Mouse (Mus musculus): ENCODE measurements around the gene Piezo1. TPM values are rescaled to one million over a fixed set of nuclear protein-coding genes. Genes with fewer than 3 reads are reported as not detected.

The Piezo1 gene
- polyA plus RNA-seq, 1 experiment from 2014 or later = 8.4 TPM

GRCm38 (mm10) chr8:122462510-122462909 is 88.6 kb downstream of the Piezo1 start:
- Histone ChIP-seq H3K4me1 (peaks cover 27% of the 10 kb centered on the region), H3K9ac (no peak overlapping the region), H3K27ac (no peak overlapping the region), H3K4me2 (no peak overlapping the region), H3K36me3 (peaks cover 28% of the 10 kb centered on the region), H3K4me3 (no peak overlapping the region), H3K9me3 (no peaks in the 10 kb centered on the region), H3K27me3 (peaks cover 57% of the 10 kb centered on the region)
- 79% methylated on average over 8 of the region's 8 CpGs for WGBS
- ATAC-seq (ENCODE audit: insufficient number of reproducible peaks, insufficient read depth, low FRiP score, low TSS enrichment, low read depth) = no peak

- no peak overlapping the region for H3K4me2 ChIP-seq
- no peaks in the 10 kb centered on the region for H3K9me3 ChIP-seq
- H3K4me1 ChIP-seq = peaks cover 27% of the 10 kb centered on the region
- no peak overlapping the region for H3K9ac ChIP-seq
- peaks cover 64% of the 10 kb centered on the region for H3K27me3 ChIP-seq
- H3K27ac ChIP-seq = no peak overlapping the region
- no peak for ATAC-seq (ENCODE audit: insufficient number of reproducible peaks, insufficient read depth, low FRiP score, low TSS enrichment, low read depth)
- no peak overlapping the region for H3K4me3 ChIP-seq
- WGBS = 50% methylated on average over 11 of the region's 11 CpGs
- peaks cover 19% of the 10 kb centered on the region for H3K36me3 ChIP-seq
These were observed 89.5 kb downstream of the Piezo1 start for GRCm38 (mm10) chr8:122461473-122462148.

DNA sequence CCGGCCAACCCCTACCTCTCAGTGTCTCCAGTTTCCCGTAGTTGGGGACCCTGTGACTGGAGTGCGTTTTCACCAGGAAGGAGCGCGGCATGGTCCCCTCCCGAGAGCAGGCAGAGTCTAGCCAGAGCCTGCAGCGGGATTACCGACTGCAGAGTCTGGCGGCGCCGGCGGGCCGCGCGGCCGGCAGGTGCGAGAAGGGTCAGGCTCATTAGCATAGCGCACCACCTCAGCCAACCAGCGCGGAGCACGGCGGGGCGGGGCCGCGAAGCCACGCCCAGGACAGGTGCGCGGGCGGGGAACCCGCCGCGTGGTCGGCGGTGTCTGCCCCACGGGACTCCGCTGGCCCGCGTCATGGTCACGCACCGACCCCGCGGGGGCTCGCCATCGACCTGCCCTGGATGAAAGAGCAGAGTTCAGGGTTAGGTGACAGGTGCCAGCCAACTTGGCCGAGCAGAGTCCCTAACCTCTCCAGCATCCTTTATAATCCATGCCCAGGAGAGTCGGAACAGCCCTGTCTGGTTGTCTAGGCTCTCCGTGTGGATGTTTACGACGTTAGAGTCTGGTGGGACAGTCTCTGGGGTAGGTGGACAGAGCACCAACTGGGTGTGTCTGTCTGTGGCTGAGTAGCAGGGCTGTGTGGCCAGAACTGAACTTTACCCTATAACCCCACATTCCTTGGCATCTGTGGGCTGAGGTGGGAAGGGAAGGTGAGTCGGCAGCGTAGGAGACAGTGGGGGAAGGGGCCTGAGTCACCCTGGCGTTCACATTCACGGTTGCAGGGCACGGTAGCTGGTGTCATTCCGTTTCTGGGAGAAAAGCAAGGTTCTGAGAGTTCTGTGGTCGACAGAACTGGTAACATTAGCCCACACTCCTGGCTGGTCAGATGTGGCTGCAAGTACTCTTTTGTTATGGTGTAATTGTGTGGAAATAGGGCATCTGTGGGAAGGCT is 90.3 kb downstream of the Piezo1 start, which contains the start of gene Snai3:
Gene Snai3, minus strand, starts transcription at position 210 of the 949 bp plus-strand sequence.
- peak; percentile 60; the same call in 1 of the 2 replicates for ATAC-seq (ENCODE audit: insufficient number of reproducible peaks, insufficient read depth, low FRiP score, low TSS enrichment, low read depth)
- H3K9me3 ChIP-seq = no peaks in the 10 kb centered on the region
- no peak within 1 kb of the TSS for H3K27ac ChIP-seq
- WGBS = 2% methylated on average over 56 of the region's 56 CpGs
- peak within 1 kb of the TSS; percentile 28 for H3K4me3 ChIP-seq
- H3K36me3 ChIP-seq = peaks cover 11% of the 10 kb centered on the region
- H3K9ac ChIP-seq = peak within 1 kb of the TSS; percentile 37; the same call in 1 of the 2 replicates
- H3K4me2 ChIP-seq = peak within 1 kb of the TSS; percentile 56
- peaks cover 27% of the 10 kb centered on the region for H3K4me1 ChIP-seq
- H3K27me3 ChIP-seq = peaks cover 70% of the 10 kb centered on the region

DNA sequence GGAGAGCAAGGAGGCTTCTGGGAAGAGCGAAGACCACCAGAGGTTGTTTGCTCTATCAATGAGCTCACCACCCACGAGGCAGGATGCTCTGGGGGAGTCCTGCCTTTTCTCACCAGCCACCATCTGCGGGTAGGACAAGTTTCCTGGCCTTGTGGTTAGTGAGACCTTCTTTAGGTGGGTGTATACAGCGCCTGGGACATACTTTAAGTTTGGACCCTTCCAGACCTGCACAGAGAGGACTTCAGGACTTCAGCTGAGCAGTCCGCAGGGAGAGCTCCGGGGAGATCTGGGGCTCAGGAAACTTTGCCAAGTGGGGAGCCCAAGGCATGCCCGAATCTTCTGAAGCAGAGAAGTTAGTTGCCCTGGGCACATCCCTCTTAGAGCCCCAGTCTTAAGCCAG is 91.1 kb downstream of the Piezo1 start:
- WGBS = 24% methylated on average over 7 of the region's 7 CpGs
- Histone ChIP-seq H3K27me3 (peaks cover 70% of the 10 kb centered on the region), H3K9ac (peak overlapping the region; percentile 37; the same call in 1 of the 2 replicates), H3K4me3 (peak overlapping the region; percentile 28), H3K27ac (no peak overlapping the region), H3K9me3 (no peaks in the 10 kb centered on the region), H3K4me2 (peak overlapping the region; percentile 56), H3K36me3 (peaks cover 3% of the 10 kb centered on the region; the same call in 1 of the 2 replicates), H3K4me1 (peaks cover 27% of the 10 kb centered on the region)
- no peak for ATAC-seq (ENCODE audit: insufficient number of reproducible peaks, insufficient read depth, low FRiP score, low TSS enrichment, low read depth)

DNA sequence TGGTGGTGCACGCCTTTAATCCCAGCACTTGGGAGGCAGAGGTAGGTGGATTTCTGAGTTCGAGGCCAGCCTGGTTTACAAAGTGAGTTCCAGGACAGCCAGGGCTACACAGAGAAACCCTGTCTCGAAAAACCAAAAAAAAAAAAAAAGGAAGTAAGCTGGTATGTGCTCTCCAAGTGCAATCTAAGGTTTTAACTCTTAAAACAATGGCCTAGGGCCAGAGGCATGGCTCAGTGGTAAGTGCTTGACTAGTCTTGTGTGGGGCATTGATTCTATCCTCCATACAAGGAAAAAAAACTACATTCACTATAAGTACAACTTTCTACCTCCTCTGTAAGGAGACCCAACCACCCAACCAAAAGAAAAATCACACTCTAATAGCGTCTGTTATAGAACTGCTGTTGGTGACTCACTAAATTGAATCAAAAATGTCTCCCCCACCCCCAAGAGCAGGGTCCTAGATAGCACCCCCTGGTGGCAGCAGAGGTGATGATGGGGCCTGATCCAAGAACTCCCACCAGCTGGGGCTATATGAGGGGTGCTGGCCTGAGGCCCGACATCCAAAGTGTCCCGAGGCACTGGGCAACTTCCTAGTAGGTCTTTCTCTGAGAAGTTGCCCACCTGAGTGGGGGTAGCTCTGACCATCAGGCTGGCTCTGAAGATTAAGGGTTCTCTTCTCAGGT is 91.8 kb downstream of the Piezo1 start:
- Histone ChIP-seq H3K27ac (no peak overlapping the region), H3K4me1 (peaks cover 27% of the 10 kb centered on the region), H3K4me3 (no peak overlapping the region), H3K36me3 (no peaks in the 10 kb centered on the region), H3K9ac (no peak overlapping the region), H3K4me2 (peak overlapping the region; percentile 56; the same call in 1 of the 2 replicates), H3K9me3 (no peaks in the 10 kb centered on the region), H3K27me3 (peaks cover 70% of the 10 kb centered on the region)
- 61% methylated on average over 6 of the region's 6 CpGs for WGBS
- no peak for ATAC-seq (ENCODE audit: insufficient number of reproducible peaks, insufficient read depth, low FRiP score, low TSS enrichment, low read depth)

- Histone ChIP-seq H3K27ac (no peak overlapping the region), H3K36me3 (no peaks in the 10 kb centered on the region), H3K9me3 (no peaks in the 10 kb centered on the region), H3K4me2 (no peak overlapping the region), H3K4me3 (no peak overlapping the region), H3K4me1 (peaks cover 22% of the 10 kb centered on the region), H3K27me3 (peaks cover 60% of the 10 kb centered on the region), H3K9ac (no peak overlapping the region)
- ATAC-seq (ENCODE audit: insufficient number of reproducible peaks, insufficient read depth, low FRiP score, low TSS enrichment, low read depth) = no peak
- WGBS = 66% methylated on average over 11 of the region's 11 CpGs
These were observed 94.0 kb downstream of the Piezo1 start for GRCm38 (mm10) chr8:122457171-122457570.

- no peaks in the 10 kb centered on the region for H3K9me3 ChIP-seq
- H3K4me1 ChIP-seq = no peaks in the 10 kb centered on the region
- 86% methylated on average over 6 of the region's 6 CpGs for WGBS
- H3K9ac ChIP-seq = no peak overlapping the region
- no peak overlapping the region for H3K4me2 ChIP-seq
- peaks cover 32% of the 10 kb centered on the region for H3K27me3 ChIP-seq
- no peak overlapping the region for H3K27ac ChIP-seq
- no peak for ATAC-seq (ENCODE audit: insufficient number of reproducible peaks, insufficient read depth, low FRiP score, low TSS enrichment, low read depth)
- H3K4me3 ChIP-seq = no peak overlapping the region
- H3K36me3 ChIP-seq = no peaks in the 10 kb centered on the region
These were observed 96.7 kb downstream of the Piezo1 start for GRCm38 (mm10) chr8:122454409-122454808.

GRCm38 (mm10) chr8:122452154-122452553 is 99.0 kb downstream of the Piezo1 start:
- WGBS = 87% methylated on average over 10 of the region's 10 CpGs
- Histone ChIP-seq H3K4me3 (no peak overlapping the region), H3K27ac (no peak overlapping the region), H3K36me3 (no peaks in the 10 kb centered on the region), H3K27me3 (peaks cover 10% of the 10 kb centered on the region; the same call in 1 of the 2 replicates), H3K9me3 (no peaks in the 10 kb centered on the region), H3K4me1 (no peaks in the 10 kb centered on the region), H3K9ac (no peak overlapping the region), H3K4me2 (no peak overlapping the region)
- ATAC-seq (ENCODE audit: insufficient number of reproducible peaks, insufficient read depth, low FRiP score, low TSS enrichment, low read depth) = no peak

DNA sequence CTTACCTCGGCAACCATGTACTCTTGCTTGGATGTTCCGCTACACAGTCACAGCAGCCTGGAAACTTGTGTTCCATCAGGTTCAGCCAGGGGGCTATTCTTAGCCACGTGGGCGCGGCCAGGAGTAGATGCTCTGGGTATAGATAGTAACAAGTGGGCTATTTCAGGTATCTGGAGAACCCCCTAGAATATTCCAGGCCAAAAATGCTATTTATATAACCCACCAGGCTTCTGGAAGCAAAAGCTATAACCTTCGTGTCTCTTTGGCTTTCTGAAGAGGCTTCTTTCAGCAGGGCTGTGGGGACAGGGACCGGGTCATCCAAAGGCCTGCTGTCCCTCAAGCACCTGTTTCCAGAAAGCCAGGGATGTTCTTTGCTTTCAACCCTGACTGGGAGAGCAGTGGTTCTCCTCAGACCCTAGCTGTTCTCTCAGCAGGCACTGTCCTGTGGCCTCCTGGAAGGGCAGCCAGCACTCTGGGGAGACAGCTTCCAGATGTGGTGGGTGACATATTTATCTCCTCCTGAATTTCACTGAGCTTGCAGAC is 99.9 kb downstream of the Piezo1 start:
- Histone ChIP-seq H3K9me3 (no peaks in the 10 kb centered on the region), H3K4me2 (no peak overlapping the region), H3K27ac (no peak overlapping the region), H3K9ac (peak overlapping the region; percentile 40; the same call in 1 of the 2 replicates), H3K4me1 (no peaks in the 10 kb centered on the region), H3K27me3 (peaks cover 3% of the 10 kb centered on the region; the same call in 1 of the 2 replicates), H3K36me3 (no peaks in the 10 kb centered on the region), H3K4me3 (no peak overlapping the region)
- 82% methylated on average over 7 of the region's 7 CpGs for WGBS
- ATAC-seq (ENCODE audit: insufficient number of reproducible peaks, insufficient read depth, low FRiP score, low TSS enrichment, low read depth) = no peak

DNA sequence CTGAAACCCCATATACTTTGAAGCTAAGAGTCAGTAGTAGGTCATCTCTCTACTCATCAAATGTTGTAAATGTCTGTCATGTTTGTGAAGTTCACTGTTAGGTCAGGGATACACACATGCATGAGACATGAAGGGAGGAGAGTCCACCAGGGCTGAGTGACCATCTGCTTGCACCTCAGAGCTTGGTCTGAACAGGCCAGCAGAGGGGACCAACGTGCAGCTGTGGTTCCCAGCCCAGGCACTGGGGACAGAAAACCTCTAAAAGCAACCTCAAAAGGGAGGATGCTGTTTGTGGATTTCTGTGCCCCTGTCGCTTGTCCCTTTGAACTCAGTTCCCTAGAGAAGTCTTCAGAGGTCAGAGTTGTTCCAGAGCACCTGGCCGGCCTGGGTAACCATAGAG is 105.9 kb downstream of the Piezo1 start:
- Histone ChIP-seq H3K27ac (peak overlapping the region; percentile 93), H3K27me3 (no peaks in the 10 kb centered on the region), H3K36me3 (no peaks in the 10 kb centered on the region), H3K4me3 (peak overlapping the region; percentile 77; the same call in 1 of the 2 replicates), H3K9ac (no peak overlapping the region), H3K4me2 (peak overlapping the region; percentile 21; the same call in 1 of the 2 replicates), H3K4me1 (peaks cover 29% of the 10 kb centered on the region), H3K9me3 (no peaks in the 10 kb centered on the region)
- WGBS = 68% methylated on average over 3 of the region's 3 CpGs
- no peak for ATAC-seq (ENCODE audit: insufficient number of reproducible peaks, insufficient read depth, low FRiP score, low TSS enrichment, low read depth)
